Mouse (Mus musculus): ENCODE measurements around the gene Slit3. TPM values are rescaled to one million over a fixed set of nuclear protein-coding genes. Genes with fewer than 3 reads are reported as not detected.

Gene Slit3
- polyA plus RNA-seq, 1 experiment from 2014 or later: 14.3 TPM

- Histone ChIP-seq H3K9me3 (ENCODE audit: control insufficient read depth, low read length) (no peaks in the 10 kb centered on the region), H3K4me1 (replicated peaks; ENCODE audit: control insufficient read depth, insufficient read depth, low read length) (0 out of 2 replicates have a peak, but pooled peaks cover 3% of the 10 kb centered on the region), H3K27me3 (ENCODE audit: control insufficient read depth, insufficient read depth, low read length) (peaks cover 5% of the 10 kb centered on the region; the same call in 1 of the 2 replicates), H3K4me2 (replicated peaks) (no peak overlapping the region), H3K4me3 (replicated peaks; ENCODE audit: low read length) (no peak overlapping the region), H3K9ac (no peak overlapping the region), H3K27ac (no peak overlapping the region), H3K36me3 (replicated peaks; ENCODE audit: control insufficient read depth, insufficient read depth) (no peaks in the 10 kb centered on the region)
- DNase-seq (ENCODE audit: low spot score) (no peak), ATAC-seq (ENCODE audit: low FRiP score) (no peak)
- 5% methylated on average over 3 of the region's 3 CpGs for whole genome bisulfite sequencing
Observed at GRCm38 (mm10) chr11:35502128-35502527, 381.1 kb downstream of the Slit3 start.

GRCm38 (mm10) chr11:35504051-35504450, 383.0 kb downstream of the Slit3 start:
- Histone ChIP-seq H3K4me2 (replicated peaks) (no peak overlapping the region), H3K4me1 (replicated peaks; ENCODE audit: control insufficient read depth, insufficient read depth, low read length) (peaks cover 3% of the 10 kb centered on the region; the same call in 1 of the 2 replicates), H3K36me3 (replicated peaks; ENCODE audit: control insufficient read depth, insufficient read depth) (no peaks in the 10 kb centered on the region), H3K9me3 (ENCODE audit: control insufficient read depth, low read length) (no peaks in the 10 kb centered on the region), H3K27ac (no peak overlapping the region), H3K4me3 (replicated peaks; ENCODE audit: low read length) (no peak overlapping the region), H3K9ac (no peak overlapping the region), H3K27me3 (ENCODE audit: control insufficient read depth, insufficient read depth, low read length) (peaks cover 5% of the 10 kb centered on the region; the same call in 1 of the 2 replicates)
- WGBS: 9% methylated on average over 5 of the region's 5 CpGs
- ATAC-seq (ENCODE audit: low FRiP score): no peak
- DNase-seq (ENCODE audit: low spot score): no peak

- H3K4me1 ChIP-seq (replicated peaks; ENCODE audit: control insufficient read depth, insufficient read depth, low read length): peaks cover 7% of the 10 kb centered on the region; the same call in 1 of the 2 replicates
- WGBS: 15% methylated on average over 8 of the region's 8 CpGs
- no peak overlapping the region for H3K9ac ChIP-seq
- H3K9me3 ChIP-seq (ENCODE audit: control insufficient read depth, low read length): no peaks in the 10 kb centered on the region
- DNase-seq (ENCODE audit: low spot score) (no peak), ATAC-seq (ENCODE audit: low FRiP score) (no peak)
- H3K27me3 ChIP-seq (ENCODE audit: control insufficient read depth, insufficient read depth, low read length): peaks cover 5% of the 10 kb centered on the region; the same call in 1 of the 2 replicates
- H3K4me2 ChIP-seq (replicated peaks): no peak overlapping the region
- H3K4me3 ChIP-seq (replicated peaks; ENCODE audit: low read length): no peak overlapping the region
- H3K27ac ChIP-seq: no peak overlapping the region
- H3K36me3 ChIP-seq (replicated peaks; ENCODE audit: control insufficient read depth, insufficient read depth): no peaks in the 10 kb centered on the region
Observed at GRCm38 (mm10) chr11:35504916-35505315, 383.9 kb downstream of the Slit3 start.

GRCm38 (mm10) chr11:35505316-35505715, 384.3 kb downstream of the Slit3 start:
- H3K4me3 ChIP-seq (replicated peaks; ENCODE audit: low read length): no peak overlapping the region
- 30% methylated on average over 4 of the region's 4 CpGs for WGBS
- H3K9ac ChIP-seq: no peak overlapping the region
- no peaks in the 10 kb centered on the region for H3K9me3 ChIP-seq (ENCODE audit: control insufficient read depth, low read length)
- ATAC-seq (ENCODE audit: low FRiP score): no peak
- no peak for DNase-seq (ENCODE audit: low spot score)
- H3K4me2 ChIP-seq (replicated peaks): no peak overlapping the region
- peaks cover 5% of the 10 kb centered on the region; the same call in 1 of the 2 replicates for H3K27me3 ChIP-seq (ENCODE audit: control insufficient read depth, insufficient read depth, low read length)
- H3K4me1 ChIP-seq (replicated peaks; ENCODE audit: control insufficient read depth, insufficient read depth, low read length): peaks cover 10% of the 10 kb centered on the region; the same call in 1 of the 2 replicates
- no peaks in the 10 kb centered on the region for H3K36me3 ChIP-seq (replicated peaks; ENCODE audit: control insufficient read depth, insufficient read depth)
- H3K27ac ChIP-seq: no peak overlapping the region

- 11% methylated on average over 9 of the region's 9 CpGs for WGBS
- H3K27ac ChIP-seq: no peak overlapping the region
Observed at GRCm38 (mm10) chr11:35505817-35506216, 384.8 kb downstream of the Slit3 start.

GRCm38 (mm10) chr11:35507781-35508390, 386.9 kb downstream of the Slit3 start:
- no peak for DNase-seq (ENCODE audit: low spot score)
- no peak; the same call in 1 of the 2 replicates for ATAC-seq (ENCODE audit: low FRiP score)
- WGBS: 37% methylated on average over 9 of the region's 9 CpGs
- Histone ChIP-seq H3K4me3 (replicated peaks; ENCODE audit: low read length) (no peak overlapping the region), H3K4me1 (replicated peaks; ENCODE audit: control insufficient read depth, insufficient read depth, low read length) (peaks cover 13% of the 10 kb centered on the region), H3K4me2 (replicated peaks) (no peak overlapping the region), H3K9me3 (ENCODE audit: control insufficient read depth, low read length) (no peaks in the 10 kb centered on the region), H3K27me3 (ENCODE audit: control insufficient read depth, insufficient read depth, low read length) (peaks cover 5% of the 10 kb centered on the region; the same call in 1 of the 2 replicates), H3K27ac (no peak overlapping the region), H3K9ac (no peak overlapping the region), H3K36me3 (replicated peaks; ENCODE audit: control insufficient read depth, insufficient read depth) (no peaks in the 10 kb centered on the region)

More at GRCm38 (mm10) chr11:35505817-35506216, 384.8 kb downstream of the Slit3 start:
- ATAC-seq (ENCODE audit: low FRiP score) (no peak), DNase-seq (ENCODE audit: low spot score) (no peak)
- Histone ChIP-seq H3K4me2 (replicated peaks) (no peak overlapping the region), H3K4me1 (replicated peaks; ENCODE audit: control insufficient read depth, insufficient read depth, low read length) (peaks cover 10% of the 10 kb centered on the region; the same call in 1 of the 2 replicates), H3K36me3 (replicated peaks; ENCODE audit: control insufficient read depth, insufficient read depth) (no peaks in the 10 kb centered on the region), H3K9me3 (ENCODE audit: control insufficient read depth, low read length) (no peaks in the 10 kb centered on the region), H3K27me3 (ENCODE audit: control insufficient read depth, insufficient read depth, low read length) (peaks cover 5% of the 10 kb centered on the region; the same call in 1 of the 2 replicates), H3K4me3 (replicated peaks; ENCODE audit: low read length) (no peak overlapping the region), H3K9ac (no peak overlapping the region)

GRCm38 (mm10) chr11:35512686-35513085, 391.7 kb downstream of the Slit3 start:
- 6% methylated on average over 4 of the region's 4 CpGs for WGBS
- ATAC-seq (ENCODE audit: low FRiP score): peak; percentile 72

GRCm38 (mm10) chr11:35513343-35513742, 392.3 kb downstream of the Slit3 start:
- Histone ChIP-seq H3K36me3 (replicated peaks; ENCODE audit: control insufficient read depth, insufficient read depth) (no peaks in the 10 kb centered on the region), H3K27me3 (ENCODE audit: control insufficient read depth, insufficient read depth, low read length) (no peaks in the 10 kb centered on the region), H3K9me3 (ENCODE audit: control insufficient read depth, low read length) (no peaks in the 10 kb centered on the region), H3K27ac (peak overlapping the region; percentile 30; the same call in 1 of the 2 replicates), H3K9ac (no peak overlapping the region; the same call in 1 of the 2 replicates), H3K4me2 (replicated peaks) (peak overlapping the region; percentile 11; the same call in 1 of the 2 replicates), H3K4me1 (replicated peaks; ENCODE audit: control insufficient read depth, insufficient read depth, low read length) (peaks cover 21% of the 10 kb centered on the region), H3K4me3 (replicated peaks; ENCODE audit: low read length) (no peak overlapping the region)
- 3% methylated on average over 6 of the region's 6 CpGs for WGBS
- ATAC-seq (ENCODE audit: low FRiP score) (peak; percentile 52; the same call in 1 of the 2 replicates), DNase-seq (ENCODE audit: low spot score) (no peak)

More at GRCm38 (mm10) chr11:35512686-35513085, 391.7 kb downstream of the Slit3 start:
- Histone ChIP-seq H3K27me3 (ENCODE audit: control insufficient read depth, insufficient read depth, low read length) (no peaks in the 10 kb centered on the region), H3K4me1 (replicated peaks; ENCODE audit: control insufficient read depth, insufficient read depth, low read length) (peaks cover 21% of the 10 kb centered on the region), H3K9ac (no peak overlapping the region), H3K4me2 (replicated peaks) (0 out of 2 replicates have a peak overlapping the region, but pooled peaks have one; percentile 11), H3K36me3 (replicated peaks; ENCODE audit: control insufficient read depth, insufficient read depth) (no peaks in the 10 kb centered on the region), H3K4me3 (replicated peaks; ENCODE audit: low read length) (no peak overlapping the region), H3K9me3 (ENCODE audit: control insufficient read depth, low read length) (no peaks in the 10 kb centered on the region), H3K27ac (peak overlapping the region; percentile 30; the same call in 1 of the 2 replicates)
- no peak for DNase-seq (ENCODE audit: low spot score)

GRCm38 (mm10) chr11:35522802-35523452, 401.9 kb downstream of the Slit3 start:
- Histone ChIP-seq H3K36me3 (replicated peaks; ENCODE audit: control insufficient read depth, insufficient read depth) (no peaks in the 10 kb centered on the region), H3K27ac (no peak overlapping the region), H3K4me2 (replicated peaks) (no peak overlapping the region), H3K4me3 (replicated peaks; ENCODE audit: low read length) (no peak overlapping the region), H3K9me3 (ENCODE audit: control insufficient read depth, low read length) (no peaks in the 10 kb centered on the region), H3K9ac (no peak overlapping the region), H3K27me3 (ENCODE audit: control insufficient read depth, insufficient read depth, low read length) (no peaks in the 10 kb centered on the region), H3K4me1 (replicated peaks; ENCODE audit: control insufficient read depth, insufficient read depth, low read length) (0 out of 2 replicates have a peak, but pooled peaks cover 5% of the 10 kb centered on the region)
- DNase-seq (ENCODE audit: low spot score) (no peak), ATAC-seq (ENCODE audit: low FRiP score) (no peak)
- WGBS: 26% methylated on average over 10 of the region's 10 CpGs

Measured in hindbrain, embryonic 14.5 days (tissue).